Mouse (Mus musculus) kidney, embryonic 15.5 days (tissue): Measurements from ENCODE around the gene Tmem190. TPM values are rescaled to one million over a fixed set of nuclear protein-coding genes. Genes with fewer than 3 reads are reported as not detected.

Experiments
- ATAC-seq: fragments of 200-750 bp; cut with Nextera tagmentation; replicated peaks from 2 replicates; pipeline ENCODE4 v1.8.0; 2017; ENCODE audit warnings: moderate TSS enrichment; ENCODE audit not compliant: low FRiP score
- H3K27ac ChIP-seq: fragments of 300-500 bp; sonication (generic); 2 replicates; pipeline ENCODE4 v1.5.1; 2015; ENCODE audit warnings: mild to moderate bottlenecking, inconsistent platforms
- H3K27me3 ChIP-seq: fragments of 300-500 bp; sonication (generic); 2 replicates; pipeline ENCODE4 v1.6.1; 2015; ENCODE audit warnings: inconsistent platforms
- H3K36me3 ChIP-seq: fragments of 300-500 bp; sonication (generic); 2 replicates; pipeline ENCODE4 v1.6.1; 2015; ENCODE audit warnings: inconsistent platforms
- H3K4me1 ChIP-seq: fragments of 300-500 bp; sonication (generic); 2 replicates; pipeline ENCODE4 v1.6.1; 2015; ENCODE audit warnings: inconsistent platforms
- H3K4me2 ChIP-seq: fragments of 300-500 bp; sonication (generic); 2 replicates; pipeline ENCODE4 v1.6.1; 2015; ENCODE audit warnings: moderate library complexity, mild to moderate bottlenecking, inconsistent platforms
- H3K4me3 ChIP-seq: fragments of 300-500 bp; sonication (generic); replicated peaks from 2 replicates; pipeline ENCODE4 v1.5.1; 2015; ENCODE audit warnings: mild to moderate bottlenecking, inconsistent platforms
- H3K9ac ChIP-seq: fragments of 300-500 bp; sonication (generic); 2 replicates; pipeline ENCODE4 v1.6.1; 2015; ENCODE audit warnings: mild to moderate bottlenecking, inconsistent platforms
- H3K9me3 ChIP-seq: fragments of 300-500 bp; sonication (generic); replicated peaks from 2 replicates; pipeline ENCODE4 v1.6.1; 2016; ENCODE audit warnings: inconsistent platforms
- WGBS: fragments of 180-500 bp; shearing (Covaris S2); methylation state at CpG from one replicate; pipeline ENCODE4 v1.1.7; 2015; ENCODE audit warnings: mixed read lengths; 5-methylcytosine and 5-hydroxymethylcytosine counted together
- polyA plus RNA-seq: library from polyadenylated mRNA; unstranded; fragments of >200 nt; fragmentation: Nextera tagmentation; extraction: Ambion mirVana; gene quantifications from 2 replicates; pipeline ENCODE4 v1.2.1, GENCODE M21; 2015

Gene Tmem190
- polyA plus RNA-seq, 1 experiment from 2014 or later = not detected

GRCm38 (mm10) chr7:4747156-4747899 is 35.4 kb upstream of the Tmem190 start:
- ATAC-seq = no peak
- no peak overlapping the region for H3K4me2 ChIP-seq
- H3K9ac ChIP-seq = no peak overlapping the region
- H3K4me1 ChIP-seq = peaks cover 23% of the 10 kb centered on the region
- H3K9me3 ChIP-seq = no peaks in the 10 kb centered on the region
- no peaks in the 10 kb centered on the region for H3K27me3 ChIP-seq
- no peak overlapping the region for H3K27ac ChIP-seq
- WGBS = 78% methylated on average over 9 of the region's 9 CpGs
- H3K36me3 ChIP-seq = peaks cover 52% of the 10 kb centered on the region
- H3K4me3 ChIP-seq = no peak overlapping the region

- H3K27ac ChIP-seq = no peak overlapping the region
- 78% methylated on average over 4 of the region's 4 CpGs for WGBS
- no peak overlapping the region for H3K9ac ChIP-seq
- ATAC-seq = no peak
- H3K27me3 ChIP-seq = no peaks in the 10 kb centered on the region
- H3K4me2 ChIP-seq = no peak overlapping the region
- no peaks in the 10 kb centered on the region for H3K9me3 ChIP-seq
- peaks cover 22% of the 10 kb centered on the region for H3K4me1 ChIP-seq
- peaks cover 43% of the 10 kb centered on the region for H3K36me3 ChIP-seq
- no peak overlapping the region for H3K4me3 ChIP-seq
Observed at GRCm38 (mm10) chr7:4748321-4748720, 34.4 kb upstream of the Tmem190 start.

GRCm38 (mm10) chr7:4749169-4749568 is 33.6 kb upstream of the Tmem190 start:
- Histone ChIP-seq H3K4me1 (peaks cover 22% of the 10 kb centered on the region), H3K36me3 (peaks cover 35% of the 10 kb centered on the region), H3K9ac (no peak overlapping the region), H3K27me3 (no peaks in the 10 kb centered on the region), H3K4me3 (no peak overlapping the region), H3K4me2 (no peak overlapping the region), H3K27ac (no peak overlapping the region), H3K9me3 (no peaks in the 10 kb centered on the region)
- WGBS = 83% methylated on average over 2 of the region's 2 CpGs
- no peak for ATAC-seq

- WGBS = 2% methylated on average over 29 of the region's 30 CpGs
- H3K9me3 ChIP-seq = 0 out of 2 replicates have a peak, but pooled peaks cover 3% of the 10 kb centered on the region
Observed at GRCm38 (mm10) chr7:4751971-4752820, 30.5 kb upstream of the Tmem190 start.

GRCm38 (mm10) chr7:4752821-4753570 is 29.7 kb upstream of the Tmem190 start, which contains the start of gene Cox6b2:
Gene Cox6b2 (minus strand): TSS chr7:4753094.
- Histone ChIP-seq H3K27me3 (no peaks in the 10 kb centered on the region), H3K4me2 (peak within 1 kb of the TSS; percentile 85), H3K9ac (peak within 1 kb of the TSS; percentile 36), H3K36me3 (0 out of 2 replicates have a peak, but pooled peaks cover 4% of the 10 kb centered on the region), H3K4me1 (peaks cover 22% of the 10 kb centered on the region), H3K9me3 (0 out of 2 replicates have a peak, but pooled peaks cover 3% of the 10 kb centered on the region), H3K27ac (peak within 1 kb of the TSS; percentile 90), H3K4me3 (peak within 1 kb of the TSS; percentile 54)
- ATAC-seq = peak; percentile 95
- 4% methylated on average over 24 of the region's 24 CpGs for WGBS

More at GRCm38 (mm10) chr7:4751971-4752820, 30.5 kb upstream of the Tmem190 start:
- peaks cover 22% of the 10 kb centered on the region for H3K4me1 ChIP-seq
- H3K4me2 ChIP-seq = peak overlapping the region; percentile 85
- H3K9ac ChIP-seq = peak overlapping the region; percentile 36
- H3K27ac ChIP-seq = peak overlapping the region; percentile 90
- ATAC-seq = peak; percentile 84
- peaks cover 5% of the 10 kb centered on the region; the same call in 1 of the 2 replicates for H3K36me3 ChIP-seq
- no peaks in the 10 kb centered on the region for H3K27me3 ChIP-seq
- H3K4me3 ChIP-seq = peak overlapping the region; percentile 54

GRCm38 (mm10) chr7:4759670-4760069 is 23.1 kb upstream of the Tmem190 start:
- Histone ChIP-seq H3K4me3 (no peak overlapping the region), H3K36me3 (no peaks in the 10 kb centered on the region), H3K27me3 (no peaks in the 10 kb centered on the region), H3K4me1 (0 out of 2 replicates have a peak, but pooled peaks cover under 1% of the 10 kb centered on the region), H3K27ac (no peak overlapping the region), H3K9ac (no peak overlapping the region), H3K4me2 (no peak overlapping the region), H3K9me3 (0 out of 2 replicates have a peak, but pooled peaks cover 3% of the 10 kb centered on the region)
- 46% methylated on average over 1 of the region's 1 CpGs for WGBS
- ATAC-seq = no peak

GRCm38 (mm10) chr7:4764946-4765710 is 17.6 kb upstream of the Tmem190 start:
- Histone ChIP-seq H3K27ac (no peak overlapping the region), H3K36me3 (no peaks in the 10 kb centered on the region), H3K9me3 (no peaks in the 10 kb centered on the region), H3K9ac (no peak overlapping the region), H3K4me3 (no peak overlapping the region), H3K4me2 (no peak overlapping the region), H3K27me3 (peaks cover 6% of the 10 kb centered on the region; the same call in 1 of the 2 replicates), H3K4me1 (0 out of 2 replicates have a peak, but pooled peaks cover 5% of the 10 kb centered on the region)
- WGBS = 13% methylated on average over 4 of the region's 4 CpGs
- ATAC-seq = no peak

GRCm38 (mm10) chr7:4771202-4771601 is 11.5 kb upstream of the Tmem190 start, which contains the start of gene Fam71e2:
Gene Fam71e2 (minus strand): TSS chr7:4771302.
- no peak within 1 kb of the TSS for H3K4me3 ChIP-seq
- no peak within 1 kb of the TSS for H3K27ac ChIP-seq
- no peaks in the 10 kb centered on the region for H3K9me3 ChIP-seq
- no peaks in the 10 kb centered on the region for H3K36me3 ChIP-seq
- no peak within 1 kb of the TSS for H3K9ac ChIP-seq
- H3K27me3 ChIP-seq = peaks cover 24% of the 10 kb centered on the region
- ATAC-seq = no peak
- H3K4me1 ChIP-seq = no peaks in the 10 kb centered on the region
- 80% methylated on average over 3 of the region's 5 CpGs for WGBS
- no peak within 1 kb of the TSS for H3K4me2 ChIP-seq

- 45% methylated on average over 10 of the region's 10 CpGs for WGBS
- Histone ChIP-seq H3K9ac (no peak overlapping the region), H3K4me2 (no peak overlapping the region), H3K9me3 (no peaks in the 10 kb centered on the region), H3K27me3 (peaks cover 60% of the 10 kb centered on the region), H3K4me1 (peaks cover 28% of the 10 kb centered on the region), H3K27ac (no peak overlapping the region), H3K36me3 (no peaks in the 10 kb centered on the region), H3K4me3 (no peak overlapping the region)
- no peak for ATAC-seq
Observed at GRCm38 (mm10) chr7:4776131-4776530, 6.6 kb upstream of the Tmem190 start.

- ATAC-seq = peak; percentile 82
- H3K4me2 ChIP-seq = peak overlapping the region; percentile 53
- peaks cover 33% of the 10 kb centered on the region for H3K4me1 ChIP-seq
- WGBS = under 1% methylated on average over 55 of the region's 56 CpGs
- H3K9me3 ChIP-seq = no peaks in the 10 kb centered on the region
- H3K27me3 ChIP-seq = peaks cover 60% of the 10 kb centered on the region
- peak overlapping the region; percentile 34 for H3K4me3 ChIP-seq
- H3K27ac ChIP-seq = no peak overlapping the region
- peak overlapping the region; percentile 14; the same call in 1 of the 2 replicates for H3K9ac ChIP-seq
- no peaks in the 10 kb centered on the region for H3K36me3 ChIP-seq
Observed at GRCm38 (mm10) chr7:4776861-4777830, 5.6 kb upstream of the Tmem190 start.
